In genomic region chr12:110738158-110738921, GRCm38 (mm10) we compare ENCODE assay signal across 7 mouse cellular contexts. TPM values are rescaled to one million over a fixed set of nuclear protein-coding genes. Genes with fewer than 3 reads are reported as not detected.
DNase-seq lines count a peak whose midpoint lies in the region; ATAC-seq and TF ChIP-seq lines count a peak whose summit lies in the region.

No protein-coding gene starts in this region.

- H3K4me2 ChIP-seq in lung, embryonic 16.5 days (ENCODE audit: low read depth, low read length), result peak overlapping the region; percentile 66

- no peaks in the 10 kb centered on the region; the same call in 1 of the 2 replicates for H3K36me3 ChIP-seq in thymus, adult 2 months (ENCODE audit: control insufficient read depth, insufficient read depth, low read length)
- H3K36me3 ChIP-seq in lung, embryonic 16.5 days (ENCODE audit: control insufficient read depth, insufficient read depth, low read length), result no peaks in the 10 kb centered on the region
- 0 out of 2 replicates have a peak, but pooled peaks cover 3% of the 10 kb centered on the region for H3K36me3 ChIP-seq in small intestine, adult 2 months (ENCODE audit: control insufficient read depth, insufficient read depth, low read length)

- peak overlapping the region; percentile 97 for H3K9ac ChIP-seq in lung, embryonic 16.5 days (ENCODE audit: low read length)

- intact Hi-C loops in gastrocnemius, postnatal 14 days (cut with DNase I; ENCODE audit: low total_unique reads), result no loop called here

- peak; percentile 57 for ATAC-seq in lung, embryonic 16.5 days (ENCODE audit: low read depth)

- under 1% methylated on average over 72 of the region's 72 CpGs for WGBS in thymus, adult 2 months
- 1% methylated on average over 67 of the region's 72 CpGs for WGBS in lung, embryonic 16.5 days
- WGBS in small intestine, adult 2 months, result under 1% methylated on average over 71 of the region's 72 CpGs

- H3K9me3 ChIP-seq in lung, embryonic 16.5 days (ENCODE audit: control insufficient read depth, low read length), result no peaks in the 10 kb centered on the region

- TF ChIP-seq CTCF in thymus, adult 2 months (IDR thresholded peaks at IDR 0.05; ENCODE audit: borderline replicate concordance, control insufficient read depth, extremely low read depth, insufficient read depth, low read length, poor library complexity), result no peak
- TF ChIP-seq CTCF in bone marrow macrophage, adult 2 months (IDR thresholded peaks at IDR 0.05; ENCODE audit: low read depth, low read length), result no peak
- no peak for TF ChIP-seq CTCF in small intestine, adult 2 months (IDR thresholded peaks at IDR 0.05; ENCODE audit: extremely low read depth, insufficient read length, insufficient replicate concordance, low read depth, low read length)

- no peak for TF ChIP-seq POLR2A in thymus, adult 2 months (IDR thresholded peaks at IDR 0.05; ENCODE audit: control insufficient read depth, extremely low read depth, insufficient read depth, low read length, poor library complexity)
- no peak for TF ChIP-seq POLR2A in bone marrow macrophage, adult 2 months (IDR thresholded peaks at IDR 0.05; ENCODE audit: borderline replicate concordance, low read depth, low read length)
- no peak for TF ChIP-seq POLR2A in small intestine, adult 2 months (IDR thresholded peaks at IDR 0.05; ENCODE audit: low read depth, low read length)

- DNase-seq in thymus, adult 2 months, result no peak
- no peak for DNase-seq in thymus, postnatal 14 days
- peak; percentile 19 for DNase-seq in gastrocnemius, postnatal 14 days
- peak; percentile 11 to 37 for DNase-seq in kidney, adult 8-10 months

- peaks cover 9% of the 10 kb centered on the region for H3K4me1 ChIP-seq in thymus, adult 2 months (replicated peaks; ENCODE audit: control insufficient read depth, insufficient read depth, low read length)
- H3K4me1 ChIP-seq in bone marrow macrophage, adult 2 months (ENCODE audit: control insufficient read depth, insufficient read depth, low read length), result peaks cover 4% of the 10 kb centered on the region; the same call in 1 of the 2 replicates
- H3K4me1 ChIP-seq in lung, embryonic 16.5 days (replicated peaks; ENCODE audit: control insufficient read depth, insufficient read depth, low read length), result peaks cover 15% of the 10 kb centered on the region
- peaks cover 7% of the 10 kb centered on the region; the same call in 1 of the 2 replicates for H3K4me1 ChIP-seq in small intestine, adult 2 months (ENCODE audit: control insufficient read depth, insufficient read depth, insufficient read length, low read length)

- H3K27me3 ChIP-seq in thymus, adult 2 months (ENCODE audit: control insufficient read depth, insufficient read depth, low read length), result no peaks in the 10 kb centered on the region
- no peaks in the 10 kb centered on the region for H3K27me3 ChIP-seq in lung, embryonic 16.5 days (ENCODE audit: control insufficient read depth, insufficient read depth, low read depth, low read length)
- no peaks in the 10 kb centered on the region for H3K27me3 ChIP-seq in small intestine, adult 2 months (ENCODE audit: control insufficient read depth, insufficient read depth, low read length)

- 0 out of 2 replicates have a peak overlapping the region, but pooled peaks have one; percentile 3 for H3K27ac ChIP-seq in thymus, adult 2 months (ENCODE audit: control insufficient read depth, insufficient read depth, low read length)
- H3K27ac ChIP-seq in bone marrow macrophage, adult 2 months (ENCODE audit: insufficient read depth, low read depth, low read length), result peak overlapping the region; percentile 50
- peak overlapping the region; percentile 83 for H3K27ac ChIP-seq in lung, embryonic 16.5 days (ENCODE audit: low read length)
- H3K27ac ChIP-seq in small intestine, adult 2 months (ENCODE audit: insufficient read depth, low read depth, low read length), result peak overlapping the region; percentile 67

- H3K4me3 ChIP-seq in thymus, adult 2 months (ENCODE audit: control insufficient read depth, insufficient read depth, low read length), result peak overlapping the region; percentile 84
- H3K4me3 ChIP-seq in bone marrow macrophage, adult 2 months (ENCODE audit: insufficient read depth, low read length), result peak overlapping the region; percentile 74
- peak overlapping the region; percentile 95 for H3K4me3 ChIP-seq in lung, embryonic 16.5 days (ENCODE audit: low read length)
- H3K4me3 ChIP-seq in small intestine, adult 2 months (ENCODE audit: low read depth, low read length), result peak overlapping the region; percentile 73

RNA-seq across cellular contexts. Expression of gene Wdr20, which starts 0.6 kb away (rescaled TPM):
- polyA plus RNA-seq in thymus, adult 2 months (2012; rRNA removed), result 29.9 and 31.7 TPM in 2 replicates
- polyA plus RNA-seq in bone marrow macrophage, adult 2 months (2012; ENCODE audit: insufficient read depth, insufficient read length, missing spikeins), result 27.9 and 33.7 TPM in 2 replicates
- total RNA-seq in gastrocnemius, postnatal 14 days (2021), result 10 to 100 TPM; 19.1 to 20.3 TPM
- 22.8 and 25.3 TPM in 2 replicates for polyA plus RNA-seq in lung, embryonic 16.5 days (2015; fragmentation: Nextera tagmentation; extraction: Ambion mirVana)
- 6.1 and 15.5 TPM in 2 replicates for polyA plus RNA-seq in small intestine, adult 2 months (2012; rRNA removed)

RNA-seq across cellular contexts. Expression of gene Hsp90aa1, which starts 35.8 kb away (rescaled TPM):
- 168 and 181 TPM in 2 replicates for polyA plus RNA-seq in thymus, adult 2 months (2012; rRNA removed)
- 156 and 159 TPM in 2 replicates for polyA plus RNA-seq in bone marrow macrophage, adult 2 months (2012; ENCODE audit: insufficient read depth, insufficient read length, missing spikeins)
- 10 to 100 TPM; 33.3 to 62.2 TPM for total RNA-seq in gastrocnemius, postnatal 14 days (2021)
- 806 and 832 TPM in 2 replicates for polyA plus RNA-seq in lung, embryonic 16.5 days (2015; fragmentation: Nextera tagmentation; extraction: Ambion mirVana)
- 21.0 and 23.2 TPM in 2 replicates for polyA plus RNA-seq in small intestine, adult 2 months (2012; rRNA removed)

RNA-seq across cellular contexts. Expression of gene 1700001K19Rik, which starts 55.9 kb away (rescaled TPM):
- polyA plus RNA-seq in thymus, adult 2 months (2012; rRNA removed), result 0.16 TPM in 1 of 2 replicates, not detected in the other
- not detected in 2 replicates for polyA plus RNA-seq in bone marrow macrophage, adult 2 months (2012; ENCODE audit: insufficient read depth, insufficient read length, missing spikeins)
- not detected for total RNA-seq in gastrocnemius, postnatal 14 days (2021)
- polyA plus RNA-seq in lung, embryonic 16.5 days (2015; fragmentation: Nextera tagmentation; extraction: Ambion mirVana), result not detected in 2 replicates
- polyA plus RNA-seq in small intestine, adult 2 months (2012; rRNA removed), result not detected in 2 replicates

Comparison
In these comparisons a context has a peak if more than half of its experiments do, and no peak if none do; other contexts are left out.
1. DNase-seq: peak in gastrocnemius, postnatal 14 days (single experiment) and kidney, adult 8-10 months (2 of 2); none in thymus, adult 2 months (single experiment) and thymus, postnatal 14 days (single experiment).
2. H3K27ac ChIP-seq: peak in every context shown above with its lines; median percentile 83 in lung, embryonic 16.5 days; 67 in small intestine, adult 2 months; 50 in bone marrow macrophage, adult 2 months; 3 in thymus, adult 2 months.
3. Peak in every context shown above with its lines, with median percentiles within 50 percentile points of each other: H3K4me3 ChIP-seq.